Mouse (Mus musculus) stomach, embryonic 14.5 days (tissue): ENCODE data around the gene Gclm. TPM values are rescaled to one million over a fixed set of nuclear protein-coding genes. Genes with fewer than 3 reads are reported as not detected.
A peak's percentile ranks its signal among the peaks of the same experiment; 100 is the strongest.

Experiments
- ATAC-seq: fragments of 200-750 bp; cut with Nextera tagmentation; 2 replicates; pipeline ENCODE4 v1.8.0; 2017; ENCODE audit warnings: low read depth, moderate TSS enrichment; ENCODE audit not compliant: insufficient number of reproducible peaks, insufficient read depth, low FRiP score
- H3K27ac ChIP-seq: fragments of 300-500 bp; sonication (generic); 2 replicates; pipeline ENCODE4 v1.5.1; 2014; ENCODE audit warnings: mild to moderate bottlenecking, low read length, moderate library complexity, mixed read lengths
- H3K27me3 ChIP-seq: fragments of 300-500 bp; sonication (generic); 2 replicates; pipeline ENCODE4 v1.6.1; 2014; ENCODE audit warnings: low read length, control low read depth, mixed read lengths; ENCODE audit not compliant: control insufficient read depth, insufficient read depth
- H3K36me3 ChIP-seq: fragments of 300-500 bp; sonication (generic); 2 replicates; pipeline ENCODE4 v1.6.1; 2014; ENCODE audit warnings: mild to moderate bottlenecking, control low read depth, low read length, moderate library complexity, mixed read lengths; ENCODE audit not compliant: control insufficient read depth, insufficient read depth
- H3K4me1 ChIP-seq: fragments of 300-500 bp; sonication (generic); 2 replicates; pipeline ENCODE4 v1.6.1; 2014; ENCODE audit warnings: low read length, control low read depth, mixed read lengths; ENCODE audit not compliant: control insufficient read depth, insufficient read depth
- H3K4me2 ChIP-seq: fragments of 300-500 bp; sonication (generic); replicated peaks from 2 replicates; pipeline ENCODE4 v1.6.1; 2014; ENCODE audit warnings: low read depth, low read length, control low read depth
- H3K4me3 ChIP-seq: fragments of 300-500 bp; sonication (generic); 2 replicates; pipeline ENCODE4 v1.5.1; 2014; ENCODE audit warnings: low read depth, low read length, control low read depth
- H3K9ac ChIP-seq: fragments of 300-500 bp; sonication (generic); replicated peaks from 2 replicates; pipeline ENCODE4 v1.6.1; 2014; ENCODE audit warnings: low read depth, mild to moderate bottlenecking, control low read depth, low read length, moderate library complexity, mixed read lengths
- H3K9me3 ChIP-seq: fragments of 300-500 bp; sonication (generic); 2 replicates; pipeline ENCODE4 v1.6.1; 2016; ENCODE audit warnings: low read depth, low read length, control low read depth; ENCODE audit not compliant: control insufficient read depth
- WGBS: fragments of 180-500 bp; shearing (Covaris S2); extraction: QIAGEN DNeasy Blood & Tissue Kit; methylation state at CpG from one replicate; pipeline ENCODE4 v1.1.7; 2014; 5-methylcytosine and 5-hydroxymethylcytosine counted together
- polyA plus RNA-seq: library from polyadenylated mRNA; unstranded; fragments of >200 nt; fragmentation: Nextera tagmentation; extraction: Ambion mirVana; gene quantifications from 2 replicates; pipeline ENCODE4 v1.2.1, GENCODE M21; 2014

Gene Gclm
- polyA plus RNA-seq, 1 experiment from 2014 or later, result 60.5 TPM

- Histone ChIP-seq H3K36me3 (no peaks in the 10 kb centered on the region), H3K27me3 (no peaks in the 10 kb centered on the region), H3K9me3 (no peaks in the 10 kb centered on the region), H3K9ac (peak overlapping the region; percentile 81), H3K4me3 (peak overlapping the region; percentile 79), H3K4me2 (peak overlapping the region; percentile 70), H3K27ac (peak overlapping the region; percentile 96), H3K4me1 (0 out of 2 replicates have a peak, but pooled peaks cover 7% of the 10 kb centered on the region)
- under 1% methylated on average over 89 of the region's 105 CpGs for WGBS
- peak; percentile 88 for ATAC-seq
Observed at GRCm38 (mm10) chr3:122293223-122293953, 48.0 kb downstream of the Gclm start.

GRCm38 (mm10) chr3:122293954-122294850 is 48.8 kb downstream of the Gclm start, which contains the start of gene Bcar3:
Gene Bcar3, plus strand, starts transcription at chr3:122294136.
- peak within 1 kb of the TSS; percentile 70 for H3K4me2 ChIP-seq
- WGBS, result 5% methylated on average over 36 of the region's 37 CpGs

GRCm38 (mm10) chr3:122295511-122295910 is 50.2 kb downstream of the Gclm start:
- Histone ChIP-seq H3K36me3 (no peaks in the 10 kb centered on the region), H3K4me3 (no peak overlapping the region), H3K9ac (no peak overlapping the region), H3K27ac (no peak overlapping the region), H3K4me2 (no peak overlapping the region), H3K4me1 (0 out of 2 replicates have a peak, but pooled peaks cover 7% of the 10 kb centered on the region), H3K27me3 (no peaks in the 10 kb centered on the region), H3K9me3 (no peaks in the 10 kb centered on the region)
- 17% methylated on average over 5 of the region's 5 CpGs for WGBS
- no peak for ATAC-seq

More at GRCm38 (mm10) chr3:122293954-122294850, 48.8 kb downstream of the Gclm start, which contains the start of gene Bcar3:
- Histone ChIP-seq H3K27me3 (no peaks in the 10 kb centered on the region), H3K4me3 (peak within 1 kb of the TSS; percentile 79), H3K9me3 (no peaks in the 10 kb centered on the region), H3K9ac (peak within 1 kb of the TSS; percentile 81), H3K4me1 (0 out of 2 replicates have a peak, but pooled peaks cover 7% of the 10 kb centered on the region), H3K36me3 (no peaks in the 10 kb centered on the region), H3K27ac (peak within 1 kb of the TSS; percentile 96)
- ATAC-seq, result peak; percentile 78

GRCm38 (mm10) chr3:122296979-122297378 is 51.6 kb downstream of the Gclm start:
- Histone ChIP-seq H3K36me3 (no peaks in the 10 kb centered on the region), H3K4me3 (no peak overlapping the region), H3K9ac (no peak overlapping the region), H3K4me2 (no peak overlapping the region), H3K27ac (no peak overlapping the region), H3K4me1 (0 out of 2 replicates have a peak, but pooled peaks cover 7% of the 10 kb centered on the region), H3K27me3 (no peaks in the 10 kb centered on the region), H3K9me3 (no peaks in the 10 kb centered on the region)
- 60% methylated on average over 5 of the region's 5 CpGs for WGBS
- no peak for ATAC-seq

- Histone ChIP-seq H3K27me3 (no peaks in the 10 kb centered on the region), H3K9me3 (no peaks in the 10 kb centered on the region), H3K4me3 (no peak overlapping the region), H3K36me3 (no peaks in the 10 kb centered on the region), H3K9ac (no peak overlapping the region), H3K4me1 (no peaks in the 10 kb centered on the region), H3K27ac (no peak overlapping the region), H3K4me2 (no peak overlapping the region)
- 58% methylated on average over 9 of the region's 9 CpGs for WGBS
- no peak; the same call in 1 of the 2 replicates for ATAC-seq
Observed at GRCm38 (mm10) chr3:122300983-122301919, 55.9 kb downstream of the Gclm start.

GRCm38 (mm10) chr3:122304560-122304959 is 59.2 kb downstream of the Gclm start:
- ATAC-seq, result no peak
- Histone ChIP-seq H3K9ac (no peak overlapping the region), H3K4me2 (no peak overlapping the region), H3K4me1 (no peaks in the 10 kb centered on the region), H3K27me3 (no peaks in the 10 kb centered on the region), H3K9me3 (no peaks in the 10 kb centered on the region), H3K36me3 (no peaks in the 10 kb centered on the region), H3K27ac (no peak overlapping the region), H3K4me3 (no peak overlapping the region)
- 81% methylated on average over 4 of the region's 4 CpGs for WGBS

- Histone ChIP-seq H3K4me2 (no peak overlapping the region), H3K9me3 (no peaks in the 10 kb centered on the region), H3K9ac (no peak overlapping the region), H3K27ac (no peak overlapping the region), H3K4me1 (no peaks in the 10 kb centered on the region), H3K36me3 (no peaks in the 10 kb centered on the region), H3K27me3 (no peaks in the 10 kb centered on the region), H3K4me3 (no peak overlapping the region)
- 63% methylated on average over 4 of the region's 4 CpGs for WGBS
- ATAC-seq, result no peak
Observed at GRCm38 (mm10) chr3:122307894-122308671, 62.7 kb downstream of the Gclm start.
